Mouse (Mus musculus) midbrain, embryonic 14.5 days (tissue): ENCODE results near the gene Gpx1. TPM values are rescaled to one million over a fixed set of nuclear protein-coding genes. Genes with fewer than 3 reads are reported as not detected.

Experiments used
- ATAC-seq: fragments of 200-750 bp; cut with Nextera tagmentation; 2 replicates; pipeline ENCODE4 v1.8.0; 2017; ENCODE audit warnings: moderate number of reproducible peaks, moderate library complexity; ENCODE audit not compliant: low FRiP score, low TSS enrichment
- DNase-seq: peaks from one replicate; pipeline ENCODE4 v3.0.0-alpha.2; 2015
- H3K27ac ChIP-seq: fragments of 300-500 bp; sonication (generic); replicated peaks from 2 replicates; pipeline ENCODE4 v1.5.1; 2014; ENCODE audit warnings: mild to moderate bottlenecking, low read depth, low read length, moderate library complexity
- H3K27me3 ChIP-seq: fragments of 300-500 bp; sonication (generic); 2 replicates; pipeline ENCODE4 v1.6.1; 2014; ENCODE audit warnings: low read length, control low read depth, mixed read lengths; ENCODE audit not compliant: control insufficient read depth, insufficient read depth
- H3K36me3 ChIP-seq: fragments of 300-500 bp; sonication (generic); 2 replicates; pipeline ENCODE4 v1.6.1; 2014; ENCODE audit warnings: low read length, control low read depth; ENCODE audit not compliant: control insufficient read depth, insufficient read depth
- H3K4me1 ChIP-seq: fragments of 300-500 bp; sonication (generic); 2 replicates; pipeline ENCODE4 v1.6.1; 2014; ENCODE audit warnings: mild to moderate bottlenecking, antibody characterized with exemption, low read length, control low read depth; ENCODE audit not compliant: control insufficient read depth, insufficient read depth
- H3K4me2 ChIP-seq: fragments of 300-500 bp; sonication (generic); 2 replicates; pipeline ENCODE4 v1.6.1; 2014; ENCODE audit warnings: mild to moderate bottlenecking, low read length, moderate library complexity
- H3K4me3 ChIP-seq: fragments of 300-500 bp; sonication (generic); replicated peaks from 2 replicates; pipeline ENCODE4 v1.5.1; 2014; ENCODE audit warnings: low read depth, low read length
- H3K9ac ChIP-seq: fragments of 300-500 bp; sonication (generic); replicated peaks from 2 replicates; pipeline ENCODE4 v1.6.1; 2014; ENCODE audit warnings: mild to moderate bottlenecking, low read length, moderate library complexity
- H3K9me3 ChIP-seq: fragments of 300-500 bp; sonication (generic); 2 replicates; pipeline ENCODE4 v1.6.1; 2016; ENCODE audit warnings: low read length, control low read depth, mixed read lengths; ENCODE audit not compliant: control insufficient read depth
- WGBS: fragments of 180-500 bp; shearing (Covaris S2); extraction: QIAGEN DNeasy Blood & Tissue Kit; methylation state at CpG from one replicate; pipeline ENCODE4 v1.1.7; 2014; 5-methylcytosine and 5-hydroxymethylcytosine counted together
- polyA plus RNA-seq: library from polyadenylated mRNA; unstranded; fragments of >200 nt; fragmentation: Nextera tagmentation; extraction: Ambion mirVana; gene quantifications from 2 replicates; pipeline ENCODE4 v1.2.1, GENCODE M21; 2014

Gpx1 gene
- polyA plus RNA-seq = 476 and 480 TPM in 2 replicates

DNA sequence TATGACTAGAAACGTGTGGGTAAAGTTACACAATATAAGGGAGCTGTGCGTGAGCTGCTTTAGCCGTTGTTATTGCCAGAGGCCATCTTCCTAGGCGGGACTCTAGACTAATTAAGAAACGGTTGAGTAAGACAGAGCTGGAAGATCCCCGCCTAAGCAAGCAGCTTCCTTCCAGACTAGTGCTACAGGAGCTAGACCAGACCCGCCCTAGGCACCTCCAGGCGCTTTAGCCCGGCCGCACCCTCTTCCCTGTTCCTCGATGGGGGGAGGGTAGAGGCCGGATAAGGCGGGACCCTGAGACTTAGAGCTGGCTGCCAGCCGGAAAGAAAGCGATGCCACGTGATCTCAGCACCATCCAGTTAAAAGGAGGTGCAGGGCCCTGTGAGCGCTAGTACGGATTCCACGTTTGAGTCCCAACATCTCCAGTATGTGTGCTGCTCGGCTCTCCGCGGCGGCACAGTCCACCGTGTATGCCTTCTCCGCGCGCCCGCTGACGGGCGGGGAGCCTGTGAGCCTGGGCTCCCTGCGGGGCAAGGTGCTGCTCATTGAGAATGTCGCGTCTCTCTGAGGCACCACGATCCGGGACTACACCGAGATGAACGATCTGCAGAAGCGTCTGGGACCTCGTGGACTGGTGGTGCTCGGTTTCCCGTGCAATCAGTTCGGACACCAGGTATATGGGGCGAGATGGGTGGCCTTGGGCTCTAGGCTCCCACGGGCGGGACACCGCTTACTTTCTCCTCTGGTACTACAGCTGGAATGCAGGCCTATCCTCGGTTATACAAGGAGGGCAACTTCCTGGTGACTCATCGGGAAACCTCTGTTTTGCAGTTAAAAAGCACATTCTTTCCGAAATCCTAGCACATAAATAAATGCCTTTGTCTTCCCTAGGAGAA lies at the start of gene Gpx1:
Gene Gpx1, plus strand, starts transcription at position 18 of the 896 bp plus-strand sequence.
- ATAC-seq = peak; percentile 95
- peak within 1 kb of the TSS; percentile 85 for H3K4me2 ChIP-seq
- peaks cover 25% of the 10 kb centered on the region for H3K36me3 ChIP-seq
- peak within 1 kb of the TSS; percentile 92 for H3K27ac ChIP-seq
- H3K9me3 ChIP-seq = no peaks in the 10 kb centered on the region
- peak within 1 kb of the TSS; percentile 88 for H3K9ac ChIP-seq
- WGBS = under 1% methylated on average over 49 of the region's 49 CpGs
- H3K27me3 ChIP-seq = no peaks in the 10 kb centered on the region
- H3K4me1 ChIP-seq = peaks cover 10% of the 10 kb centered on the region
- peak within 1 kb of the TSS; percentile 73 for H3K4me3 ChIP-seq
- peak; percentile 95 for DNase-seq

GRCm38 (mm10) chr9:108289347-108289746 lies 49.4 kb upstream of the Gpx1 start:
- DNase-seq = no peak
- H3K4me3 ChIP-seq = peak overlapping the region; percentile 52
- peak overlapping the region; percentile 88; the same call in 1 of the 2 replicates for H3K27ac ChIP-seq
- H3K4me1 ChIP-seq = peaks cover 8% of the 10 kb centered on the region
- H3K9me3 ChIP-seq = no peaks in the 10 kb centered on the region
- no peaks in the 10 kb centered on the region for H3K27me3 ChIP-seq
- ATAC-seq = no peak
- 71% methylated on average over 2 of the region's 2 CpGs for WGBS
- H3K4me2 ChIP-seq = peak overlapping the region; percentile 51
- peak overlapping the region; percentile 54; the same call in 1 of the 2 replicates for H3K9ac ChIP-seq
- H3K36me3 ChIP-seq = peaks cover 9% of the 10 kb centered on the region

GRCm38 (mm10) chr9:108290016-108290750 lies 48.5 kb upstream of the Gpx1 start, which contains the start of gene Nicn1:
Gene Nicn1 (plus strand): TSS chr9:108290429.
- WGBS = under 1% methylated on average over 32 of the region's 32 CpGs
- ATAC-seq = peak; percentile 97

DNA sequence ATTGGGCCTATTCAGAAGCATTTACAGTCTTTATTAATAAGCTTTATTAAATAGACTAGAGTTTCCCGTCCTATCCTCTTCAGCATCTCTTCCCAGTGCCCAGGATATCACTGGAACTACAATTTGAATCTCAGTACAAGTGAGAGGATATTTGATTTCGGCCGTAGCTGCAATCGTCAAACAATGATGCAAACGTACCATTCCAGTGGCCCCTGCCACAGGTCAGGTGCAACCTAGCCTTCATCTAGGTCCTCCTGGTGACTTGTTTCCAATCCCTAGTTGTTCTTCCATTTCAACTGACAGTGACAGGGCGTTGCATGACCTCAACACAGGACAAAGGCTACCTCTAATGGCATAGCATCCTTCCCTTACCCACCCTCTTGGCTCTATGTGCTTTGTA lies 47.9 kb upstream of the Gpx1 start:
- Histone ChIP-seq H3K4me1 (peaks cover 8% of the 10 kb centered on the region), H3K9me3 (no peaks in the 10 kb centered on the region), H3K4me3 (peak overlapping the region; percentile 52), H3K27ac (peak overlapping the region; percentile 76), H3K9ac (peak overlapping the region; percentile 65), H3K4me2 (peak overlapping the region; percentile 68), H3K27me3 (no peaks in the 10 kb centered on the region), H3K36me3 (peaks cover 24% of the 10 kb centered on the region)
- DNase-seq (no peak), ATAC-seq (no peak)
- 36% methylated on average over 6 of the region's 6 CpGs for whole genome bisulfite sequencing

More at GRCm38 (mm10) chr9:108290016-108290750, 48.5 kb upstream of the Gpx1 start, which contains the start of gene Nicn1:
- H3K36me3 ChIP-seq = peaks cover 18% of the 10 kb centered on the region
- peak within 1 kb of the TSS; percentile 65 for H3K9ac ChIP-seq
- H3K27me3 ChIP-seq = no peaks in the 10 kb centered on the region
- peak; percentile 97 for DNase-seq
- H3K4me2 ChIP-seq = peak within 1 kb of the TSS; percentile 68
- H3K4me1 ChIP-seq = peaks cover 8% of the 10 kb centered on the region
- H3K4me3 ChIP-seq = peak within 1 kb of the TSS; percentile 52
- peak within 1 kb of the TSS; percentile 88 for H3K27ac ChIP-seq
- H3K9me3 ChIP-seq = no peaks in the 10 kb centered on the region

DNA sequence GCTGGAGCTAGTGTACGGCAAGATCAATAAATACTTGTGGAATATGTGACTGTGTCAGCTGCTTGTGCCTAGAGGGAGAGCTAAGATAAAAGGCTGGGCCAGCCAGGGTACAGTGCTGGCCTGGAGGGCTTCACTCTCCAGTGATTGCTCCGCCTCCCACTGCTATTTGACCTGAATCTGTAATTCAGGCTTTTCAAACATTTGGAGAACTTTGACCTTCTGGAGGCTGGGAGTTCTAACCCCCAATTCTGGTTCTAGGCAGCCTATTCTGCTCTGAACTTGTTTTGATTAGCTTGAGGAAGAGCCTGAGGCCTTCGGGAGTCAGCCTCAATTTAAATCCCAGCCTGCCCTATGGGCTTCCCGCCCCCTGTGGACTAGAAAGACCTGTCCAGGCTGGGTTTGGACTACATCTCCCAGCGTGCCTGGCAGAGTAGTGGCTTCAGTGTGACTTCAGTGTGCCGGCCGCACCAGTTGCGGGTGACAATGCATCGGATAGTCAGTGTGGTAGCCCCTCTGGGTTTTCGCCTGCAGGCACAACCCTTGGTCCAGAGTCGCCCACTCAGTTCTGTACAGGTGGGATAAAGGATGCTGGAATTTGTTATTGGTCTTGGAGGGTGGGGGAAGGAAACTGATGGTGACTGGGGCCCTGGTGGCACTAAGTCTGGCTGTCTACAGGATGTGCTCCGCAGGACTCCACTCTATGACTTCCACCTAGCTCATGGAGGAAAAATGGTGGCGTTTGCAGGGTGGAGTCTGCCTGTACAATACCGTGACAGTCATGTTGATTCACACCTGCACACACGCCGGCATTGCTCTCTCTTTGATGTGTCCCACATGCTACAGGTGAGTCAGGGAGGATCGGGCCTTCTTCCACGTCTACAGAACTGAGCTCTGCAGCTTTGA lies 42.0 kb upstream of the Gpx1 start, which contains the start of gene Amt:
Gene Amt, plus strand, starts transcription at position 401 of the 903 bp plus-strand sequence.
- 0 out of 2 replicates have a peak within 1 kb of the TSS, but pooled peaks have one; percentile 14 for H3K27ac ChIP-seq
- ATAC-seq (peak; percentile 60), DNase-seq (peak; percentile 65)
- peak within 1 kb of the TSS; percentile 25 for H3K4me3 ChIP-seq
- H3K9ac ChIP-seq = peak within 1 kb of the TSS; percentile 36; the same call in 1 of the 2 replicates
- H3K27me3 ChIP-seq = no peaks in the 10 kb centered on the region
- 19% methylated on average over 18 of the region's 18 CpGs for WGBS
- no peaks in the 10 kb centered on the region for H3K9me3 ChIP-seq
- peaks cover 8% of the 10 kb centered on the region; the same call in 1 of the 2 replicates for H3K4me1 ChIP-seq
- H3K36me3 ChIP-seq = peaks cover 43% of the 10 kb centered on the region
- H3K4me2 ChIP-seq = peak within 1 kb of the TSS; percentile 45

DNA sequence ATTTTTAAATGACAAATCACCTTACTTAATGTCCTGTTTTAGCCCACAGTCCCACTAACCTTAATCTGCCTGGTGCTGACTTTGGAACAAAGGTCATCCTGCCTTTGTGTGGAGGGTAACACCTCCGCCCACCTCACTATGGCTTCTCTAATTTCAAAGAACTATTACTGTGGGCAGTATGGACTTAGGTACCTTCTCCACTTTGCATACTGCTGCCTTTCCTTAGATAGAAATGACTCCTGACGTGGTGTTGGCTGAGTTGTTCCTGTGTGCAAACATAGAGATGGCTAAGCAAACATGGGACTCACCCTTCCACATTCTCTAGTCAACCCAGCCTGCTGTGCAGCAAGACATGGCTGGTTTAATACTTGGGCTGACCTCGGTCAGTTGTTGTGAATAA lies 36.9 kb upstream of the Gpx1 start:
- Histone ChIP-seq H3K9ac (no peak overlapping the region), H3K4me1 (peaks cover 17% of the 10 kb centered on the region), H3K27ac (no peak overlapping the region), H3K4me2 (no peak overlapping the region), H3K9me3 (no peaks in the 10 kb centered on the region), H3K27me3 (no peaks in the 10 kb centered on the region), H3K4me3 (no peak overlapping the region), H3K36me3 (peaks cover 35% of the 10 kb centered on the region)
- DNase-seq (no peak), ATAC-seq (no peak)
- WGBS = 89% methylated on average over 3 of the region's 3 CpGs

GRCm38 (mm10) chr9:108304716-108305115 lies 34.0 kb upstream of the Gpx1 start:
- peaks cover 35% of the 10 kb centered on the region for H3K36me3 ChIP-seq
- H3K9ac ChIP-seq = no peak overlapping the region; the same call in 1 of the 2 replicates
- DNase-seq = no peak
- peak overlapping the region; percentile 89 for H3K4me3 ChIP-seq
- no peak for ATAC-seq
- no peaks in the 10 kb centered on the region for H3K27me3 ChIP-seq
- H3K4me1 ChIP-seq = peaks cover 28% of the 10 kb centered on the region
- no peaks in the 10 kb centered on the region for H3K9me3 ChIP-seq
- H3K4me2 ChIP-seq = peak overlapping the region; percentile 92
- no peak overlapping the region for H3K27ac ChIP-seq
- 89% methylated on average over 4 of the region's 4 CpGs for WGBS
